25 mouse cellular contexts compared by ENCODE assay signal in genomic region chr19:40518706-40519105, GRCm38 (mm10). TPM values are rescaled to one million over a fixed set of nuclear protein-coding genes. Genes with fewer than 3 reads are reported as not detected.
DNase-seq lines count a peak whose midpoint lies in the region; ATAC-seq lines count a peak whose summit lies in the region.
"Had no signal": no experiment of that assay in that cellular context is flagged by ENCODE, and none has a peak within 500 bp of the region (broad histone marks: within the 10 kb centered on the region; RNA-seq: fewer than 3 reads in every experiment).

No protein-coding gene starts in this region.

- no peak overlapping the region for H3K27ac ChIP-seq in midbrain, embryonic 11.5 days (ENCODE audit: low read depth, low read length)
- H3K27ac ChIP-seq: embryonic facial prominence, embryonic 10.5 days; embryonic facial prominence, embryonic 12.5 days; forebrain, embryonic 10.5 days; forebrain, embryonic 12.5 days had no signal

- no peaks in the 10 kb centered on the region for H3K9me3 ChIP-seq in midbrain, embryonic 11.5 days (ENCODE audit: control insufficient read depth, low read length)
- H3K9me3 ChIP-seq: embryonic facial prominence, embryonic 10.5 days; embryonic facial prominence, embryonic 12.5 days; forebrain, embryonic 10.5 days; forebrain, embryonic 12.5 days; G1E had no signal

- no peak overlapping the region for H3K4me2 ChIP-seq in midbrain, embryonic 11.5 days
- H3K4me2 ChIP-seq: embryonic facial prominence, embryonic 12.5 days; forebrain, embryonic 12.5 days had no signal

- no peaks in the 10 kb centered on the region for H3K4me1 ChIP-seq in midbrain, embryonic 11.5 days (ENCODE audit: control insufficient read depth, insufficient read depth, low read length)
- H3K4me1 ChIP-seq: embryonic facial prominence, embryonic 12.5 days; forebrain, embryonic 12.5 days had no signal

- no peak for ATAC-seq in midbrain, embryonic 11.5 days (ENCODE audit: low FRiP score)
- ATAC-seq: CD4-positive, CD25-positive, alpha-beta regulatory T cell, adult 4 months; forebrain, embryonic 14.5 days; forebrain, embryonic 16.5 days had no signal

- no peaks in the 10 kb centered on the region for H3K27me3 ChIP-seq in midbrain, embryonic 11.5 days (ENCODE audit: control insufficient read depth, insufficient read depth, low read length)
- H3K27me3 ChIP-seq: CH12.LX; embryonic facial prominence, embryonic 12.5 days; forebrain, embryonic 12.5 days had no signal

- H3K9ac ChIP-seq in midbrain, embryonic 11.5 days (ENCODE audit: low read length): no peak overlapping the region
- H3K9ac ChIP-seq: embryonic facial prominence, embryonic 12.5 days; forebrain, embryonic 12.5 days had no signal

- no peaks in the 10 kb centered on the region for H3K36me3 ChIP-seq in midbrain, embryonic 11.5 days (ENCODE audit: control insufficient read depth, insufficient read depth, low read length)
- H3K36me3 ChIP-seq: embryonic facial prominence, embryonic 10.5 days; embryonic facial prominence, embryonic 12.5 days; forebrain, embryonic 10.5 days; forebrain, embryonic 12.5 days; G1E had no signal

- 73% methylated on average over 1 of the region's 1 CpGs for WGBS in midbrain, embryonic 11.5 days

- peak; percentile 53 for DNase-seq in 3T3-L1 (ENCODE audit: low read depth, low spot score)
- peak; percentile 66 for DNase-seq in Muller cell, postnatal 12 days (ENCODE audit: inconsistent ontology term)
- DNase-seq in ZHBTc4 (ENCODE audit: low read depth, low spot score): peak; percentile 9
- no peak for DNase-seq in heart, adult 18-20 months
- DNase-seq in midbrain, embryonic 11.5 days (ENCODE audit: low spot score, missing footprints): no peak
- DNase-seq in heart, postnatal 4 days: no peak
- DNase-seq: adrenal gland, adult 2 months; adrenal gland, postnatal 14 days; adrenal gland, postnatal 36 days; B cell, adult 2 months; cerebellum, adult 11-12 months; cerebellum, adult 2 months; cerebellum, adult 9-10 months; cerebellum, postnatal 10 days; cerebellum, postnatal 25 days had no signal

- H3K4me3 ChIP-seq in midbrain, embryonic 11.5 days (ENCODE audit: low read depth, low read length): no peak overlapping the region
- H3K4me3 ChIP-seq: embryonic facial prominence, embryonic 10.5 days; embryonic facial prominence, embryonic 12.5 days; erythroblast, embryonic 14.5 days; forebrain, embryonic 10.5 days; forebrain, embryonic 12.5 days had no signal

RNA-seq across cellular contexts. Expression of gene Sorbs1, which starts 5.1 kb away (rescaled TPM):
- 100 to 1,000 TPM; 642 to 766 TPM for total RNA-seq in heart, adult 18-20 months (2021)
- 61.0 and 62.6 TPM in 2 replicates for polyA plus RNA-seq in midbrain, embryonic 11.5 days (2014; fragmentation: Nextera tagmentation; extraction: Ambion mirVana)
- 100 to 1,000 TPM; 234 to 256 TPM for total RNA-seq in heart, postnatal 4 days (2021)

Comparison
In these comparisons a context has a peak if more than half of its experiments do, and no peak if none do; other contexts are left out.
1. DNase-seq: peak in 3T3-L1 (single experiment), Muller cell, postnatal 12 days (single experiment) and ZHBTc4 (single experiment); none in heart, adult 18-20 months (0 of 2), midbrain, embryonic 11.5 days (single experiment) and heart, postnatal 4 days (single experiment).